Mouse (Mus musculus) thymus, adult 2 months (tissue): ENCODE data around the gene Sqstm1.

ENCODE experiments used
- CTCF ChIP-seq: fragments of 200-500 bp; IDR thresholded peaks from 2 replicates; pipeline ENCODE4 v1.5.1; 2012; ENCODE audit warnings: mild to moderate bottlenecking, control low read depth, low read length, moderate library complexity, borderline replicate concordance; ENCODE audit not compliant: control insufficient read depth, poor library complexity, insufficient read depth; ENCODE audit errors: extremely low read depth
- POLR2A ChIP-seq: fragments of 200-500 bp; IDR thresholded peaks from 2 replicates; pipeline ENCODE4 v1.6.1; 2012; ENCODE audit warnings: mild to moderate bottlenecking, low read length, control low read depth, moderate library complexity; ENCODE audit not compliant: control insufficient read depth, poor library complexity, insufficient read depth; ENCODE audit errors: extremely low read depth

DNA sequence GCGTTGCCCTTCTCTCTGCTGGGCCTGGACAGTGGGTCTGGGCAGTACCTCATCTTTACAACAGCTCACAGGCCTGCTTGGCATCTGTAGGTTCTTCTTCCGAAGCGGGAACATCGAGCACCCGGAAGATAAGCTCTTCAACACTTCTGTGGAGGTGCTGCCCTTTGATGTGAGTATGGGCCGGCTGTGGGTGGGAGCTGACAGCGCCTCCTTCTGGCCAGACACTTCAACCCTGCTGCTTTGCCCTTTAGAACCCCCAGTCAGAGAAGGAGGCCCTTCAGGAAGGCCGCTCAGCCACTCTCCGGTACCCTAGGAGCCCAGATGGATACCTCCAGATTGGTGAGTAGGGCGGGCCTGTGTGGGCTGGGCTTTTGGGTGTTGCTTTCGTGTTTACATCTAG lies 23.4 kb upstream of the Sqstm1 start:
- TF ChIP-seq CTCF = no peak
- no peak for TF ChIP-seq POLR2A
